Comparison of ENCODE assay signal across 20 mouse cellular contexts in the genomic region with DNA sequence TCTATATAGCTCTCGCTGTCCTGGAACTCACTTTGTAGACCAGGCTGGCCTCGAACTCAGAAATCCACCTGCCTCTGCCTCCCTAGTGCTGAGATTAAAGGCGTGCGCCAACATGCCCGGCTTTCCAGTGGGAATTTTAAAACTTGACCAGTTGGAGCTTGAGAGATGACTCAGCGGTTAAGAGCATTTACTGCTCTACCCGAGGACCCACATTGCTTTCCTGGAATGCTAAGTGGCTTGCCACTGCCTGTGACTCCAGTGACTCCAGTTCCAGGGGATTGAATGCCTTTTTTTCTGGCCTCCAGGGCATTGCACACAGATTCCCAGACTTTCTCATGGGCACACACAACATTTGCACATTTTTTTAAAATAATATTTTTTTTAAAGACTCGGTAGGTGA.
"Had no signal": no experiment of that assay in that cellular context is flagged by ENCODE, and none has a peak within 500 bp of the region (broad histone marks: within the 10 kb centered on the region; RNA-seq: fewer than 3 reads in every experiment).

No protein-coding gene starts in this region.

- ATAC-seq: liver, postnatal 0 days; midbrain, embryonic 16.5 days had no signal

- H3K4me2 ChIP-seq: liver, embryonic 11.5 days; liver, embryonic 13.5 days; liver, embryonic 15.5 days; lung, embryonic 15.5 days; midbrain, embryonic 12.5 days; neural tube, embryonic 13.5 days; neural tube, embryonic 15.5 days had no signal

- DNase-seq: liver, embryonic 13.5 days; liver, postnatal 0 days; midbrain, embryonic 14.5 days; retina, postnatal 1 day; right cerebral cortex, adult 18-20 months; right cerebral cortex, postnatal 25 days; right cerebral cortex, postnatal 4 days; spleen, adult 18-20 months; thymus, adult 18-20 months; thymus, postnatal 14 days; thymus, postnatal 36 days had no signal

- H3K27me3 ChIP-seq: liver, embryonic 13.5 days; liver, embryonic 15.5 days; lung, embryonic 15.5 days; neural tube, embryonic 13.5 days; neural tube, embryonic 15.5 days had no signal

- H3K4me1 ChIP-seq: liver, embryonic 13.5 days; liver, embryonic 15.5 days had no signal

- H3K4me3 ChIP-seq: liver, embryonic 13.5 days; liver, embryonic 15.5 days; lung, embryonic 15.5 days; midbrain, embryonic 10.5 days; midbrain, embryonic 12.5 days; myocyte; neural tube, embryonic 13.5 days; neural tube, embryonic 15.5 days had no signal

- H3K9ac ChIP-seq: liver, embryonic 13.5 days; liver, embryonic 15.5 days; liver, postnatal 0 days; lung, embryonic 15.5 days; midbrain, embryonic 12.5 days; neural tube, embryonic 13.5 days; neural tube, embryonic 15.5 days had no signal

- H3K9me3 ChIP-seq: liver, embryonic 13.5 days; liver, embryonic 15.5 days; lung, embryonic 15.5 days; midbrain, embryonic 10.5 days; midbrain, embryonic 12.5 days; neural tube, embryonic 13.5 days; neural tube, embryonic 15.5 days had no signal

- H3K27ac ChIP-seq: liver, embryonic 13.5 days; liver, embryonic 15.5 days; lung, embryonic 15.5 days; midbrain, embryonic 10.5 days; midbrain, embryonic 12.5 days; neural tube, embryonic 13.5 days; neural tube, embryonic 15.5 days had no signal

- H3K36me3 ChIP-seq: liver, embryonic 13.5 days; liver, embryonic 15.5 days; lung, embryonic 15.5 days; midbrain, embryonic 10.5 days; midbrain, embryonic 12.5 days; neural tube, embryonic 13.5 days; neural tube, embryonic 15.5 days had no signal
